In the genomic region with DNA sequence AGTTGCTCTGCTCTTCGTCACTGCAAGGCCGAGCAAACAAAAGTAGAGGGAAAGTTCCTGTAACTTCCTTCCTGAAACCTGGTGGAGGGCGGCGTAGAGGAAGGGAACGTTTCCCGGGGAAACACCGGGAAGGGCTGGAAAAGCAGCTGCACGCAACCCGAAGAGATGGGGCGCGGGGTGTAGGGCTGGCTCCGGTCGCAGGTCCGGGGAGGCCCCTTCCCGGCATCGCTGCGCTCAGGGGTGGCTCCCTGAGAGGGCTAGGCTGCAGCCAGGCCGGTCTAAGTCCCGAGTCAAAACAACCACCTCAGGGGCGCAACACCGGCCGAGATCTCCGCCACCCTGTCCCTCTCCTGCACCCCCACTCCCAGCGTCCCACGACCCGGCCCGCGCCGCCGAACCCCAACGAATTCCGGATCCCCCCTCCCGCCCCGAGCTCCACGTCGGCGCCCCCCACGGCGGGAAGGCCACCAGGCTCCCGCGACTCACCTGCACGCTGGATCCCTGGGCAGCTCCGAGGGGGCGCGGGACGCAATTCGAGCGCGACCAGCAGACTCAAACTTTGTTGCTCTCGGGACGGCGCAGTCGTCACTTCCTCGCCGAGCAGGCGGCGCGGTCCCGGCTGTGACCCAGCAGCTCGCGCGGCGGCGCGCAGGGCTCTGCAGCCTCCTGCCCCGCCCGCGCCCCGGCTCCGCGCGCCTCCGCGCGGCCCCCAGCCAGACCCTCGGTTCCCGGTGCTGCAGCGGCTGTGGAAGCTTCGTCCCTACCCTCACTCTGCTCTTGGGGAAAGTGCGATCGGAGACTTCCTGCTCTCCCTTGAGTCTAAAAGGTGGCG, we compare ENCODE assay signal across 7 mouse cellular contexts. TPM values are rescaled to one million over a fixed set of nuclear protein-coding genes. Genes with fewer than 3 reads are reported as not detected.
DNase-seq lines count a peak whose midpoint lies in the region; ATAC-seq and TF ChIP-seq lines count a peak whose summit lies in the region.

TSS of gene Elmsan1 (minus strand) at position 593 of the 832 bp plus-strand sequence.

- TF ChIP-seq CTCF in intestine, postnatal 0 days (IDR thresholded peaks at IDR 0.05; ENCODE audit: low read depth), result no peak
- no peak for TF ChIP-seq CTCF in small intestine, adult 2 months (IDR thresholded peaks at IDR 0.05; ENCODE audit: extremely low read depth, insufficient read length, insufficient replicate concordance, low read depth, low read length)

- WGBS in intestine, postnatal 0 days, result under 1% methylated on average over 72 of the region's 82 CpGs
- under 1% methylated on average over 59 of the region's 82 CpGs for WGBS in limb, embryonic 11.5 days
- whole genome bisulfite sequencing in midbrain, embryonic 11.5 days, result under 1% methylated on average over 80 of the region's 82 CpGs
- under 1% methylated on average over 82 of the region's 82 CpGs for WGBS in small intestine, adult 2 months

- H3K27ac ChIP-seq in intestine, postnatal 0 days (ENCODE audit: low read depth, low read length), result peak within 1 kb of the TSS; percentile 98
- peak within 1 kb of the TSS; percentile 80 for H3K27ac ChIP-seq in limb, embryonic 11.5 days (replicated peaks; ENCODE audit: low read depth, low read length)
- peak within 1 kb of the TSS; percentile 2; the same call in 1 of the 2 replicates for H3K27ac ChIP-seq in midbrain, embryonic 11.5 days (ENCODE audit: low read depth, low read length)
- H3K27ac ChIP-seq in small intestine, adult 2 months (ENCODE audit: insufficient read depth, low read depth, low read length), result peak within 1 kb of the TSS; percentile 84

- peak within 1 kb of the TSS; percentile 89 for H3K4me2 ChIP-seq in intestine, postnatal 0 days (replicated peaks; ENCODE audit: low read depth)
- peak within 1 kb of the TSS; percentile 77 for H3K4me2 ChIP-seq in limb, embryonic 11.5 days (ENCODE audit: low read depth, severe bottlenecking)
- peak within 1 kb of the TSS; percentile 90 for H3K4me2 ChIP-seq in midbrain, embryonic 11.5 days

- no peaks in the 10 kb centered on the region for H3K9me3 ChIP-seq in intestine, postnatal 0 days (ENCODE audit: control insufficient read depth)
- no peaks in the 10 kb centered on the region for H3K9me3 ChIP-seq in limb, embryonic 11.5 days (ENCODE audit: control insufficient read depth, low read length)
- H3K9me3 ChIP-seq in midbrain, embryonic 11.5 days (ENCODE audit: control insufficient read depth, low read length), result no peaks in the 10 kb centered on the region

- peak within 1 kb of the TSS; percentile 85 for H3K4me3 ChIP-seq in intestine, postnatal 0 days (ENCODE audit: low read depth, low read length)
- peak within 1 kb of the TSS; percentile 75 for H3K4me3 ChIP-seq in limb, embryonic 11.5 days (ENCODE audit: low read depth, low read length)
- H3K4me3 ChIP-seq in midbrain, embryonic 11.5 days (ENCODE audit: low read depth, low read length), result peak within 1 kb of the TSS; percentile 86
- peak within 1 kb of the TSS; percentile 93 for H3K4me3 ChIP-seq in small intestine, adult 2 months (ENCODE audit: low read depth, low read length)

- DNase-seq in adrenal gland, adult 8-10 months, result peak; percentile 64
- peak; percentile 81 for DNase-seq in embryo, embryonic 9.5 days (ENCODE audit: extremely low spot score)
- peak; percentile 99 for DNase-seq in heart, adult 11 months
- DNase-seq in limb, embryonic 11.5 days (ENCODE audit: low spot score), result peak; percentile 87
- DNase-seq in midbrain, embryonic 11.5 days (ENCODE audit: low spot score, missing footprints), result peak; percentile 97

- TF ChIP-seq POLR2A in small intestine, adult 2 months (IDR thresholded peaks at IDR 0.05; ENCODE audit: low read depth, low read length), result 0 out of 2 replicates have a peak, but pooled peaks have one; percentile 6

- H3K9ac ChIP-seq in intestine, postnatal 0 days (ENCODE audit: low read depth, low read length), result peak within 1 kb of the TSS; percentile 97
- peak within 1 kb of the TSS; percentile 85 for H3K9ac ChIP-seq in limb, embryonic 11.5 days (ENCODE audit: low read length)
- peak within 1 kb of the TSS; percentile 89 for H3K9ac ChIP-seq in midbrain, embryonic 11.5 days (ENCODE audit: low read length)

- H3K27me3 ChIP-seq in intestine, postnatal 0 days (replicated peaks; ENCODE audit: control insufficient read depth, insufficient read depth, low read length), result no peaks in the 10 kb centered on the region
- no peaks in the 10 kb centered on the region for H3K27me3 ChIP-seq in limb, embryonic 11.5 days (ENCODE audit: control insufficient read depth, insufficient read depth, low read length)
- H3K27me3 ChIP-seq in midbrain, embryonic 11.5 days (ENCODE audit: control insufficient read depth, insufficient read depth, low read length), result peaks cover 7% of the 10 kb centered on the region; the same call in 1 of the 2 replicates
- H3K27me3 ChIP-seq in small intestine, adult 2 months (ENCODE audit: control insufficient read depth, insufficient read depth, low read length), result no peaks in the 10 kb centered on the region

- peak; percentile 69 for ATAC-seq in intestine, postnatal 0 days
- ATAC-seq in limb, embryonic 11.5 days (ENCODE audit: insufficient number of reproducible peaks, low FRiP score, low TSS enrichment, low read depth), result peak; percentile 78
- ATAC-seq in midbrain, embryonic 11.5 days (ENCODE audit: low FRiP score), result peak; percentile 85

- peaks cover 18% of the 10 kb centered on the region for H3K4me1 ChIP-seq in intestine, postnatal 0 days (replicated peaks; ENCODE audit: control insufficient read depth, insufficient read depth, low read length)
- peaks cover 28% of the 10 kb centered on the region for H3K4me1 ChIP-seq in limb, embryonic 11.5 days (ENCODE audit: control insufficient read depth, insufficient read depth, low read length)
- H3K4me1 ChIP-seq in midbrain, embryonic 11.5 days (ENCODE audit: control insufficient read depth, insufficient read depth, low read length), result peaks cover 31% of the 10 kb centered on the region
- H3K4me1 ChIP-seq in small intestine, adult 2 months (ENCODE audit: control insufficient read depth, insufficient read depth, insufficient read length, low read length), result peaks cover 27% of the 10 kb centered on the region

- peaks cover 9% of the 10 kb centered on the region; the same call in 1 of the 2 replicates for H3K36me3 ChIP-seq in intestine, postnatal 0 days (ENCODE audit: control insufficient read depth, insufficient read depth)
- no peaks in the 10 kb centered on the region for H3K36me3 ChIP-seq in limb, embryonic 11.5 days (ENCODE audit: control insufficient read depth, insufficient read depth, low read length)
- no peaks in the 10 kb centered on the region for H3K36me3 ChIP-seq in midbrain, embryonic 11.5 days (ENCODE audit: control insufficient read depth, insufficient read depth, low read length)
- peaks cover 9% of the 10 kb centered on the region for H3K36me3 ChIP-seq in small intestine, adult 2 months (ENCODE audit: control insufficient read depth, insufficient read depth, low read length)

RNA-seq across cellular contexts. Expression of gene Elmsan1, which starts in this region (rescaled TPM):
- total RNA-seq in adrenal gland, adult 8-10 months (2022), result 10 to 100 TPM; 21.2 to 31.2 (median 27.3) TPM
- polyA plus RNA-seq in intestine, postnatal 0 days (2015; fragmentation: Nextera tagmentation; extraction: Ambion mirVana), result 4.4 and 4.9 TPM in 2 replicates
- 6.1 and 6.6 TPM in 2 replicates for polyA plus RNA-seq in limb, embryonic 11.5 days (2014; fragmentation: Nextera tagmentation; extraction: Ambion mirVana)
- 3.4 and 3.9 TPM in 2 replicates for polyA plus RNA-seq in midbrain, embryonic 11.5 days (2014; fragmentation: Nextera tagmentation; extraction: Ambion mirVana)
- 8.9 and 25.9 TPM in 2 replicates for polyA plus RNA-seq in small intestine, adult 2 months (2012; rRNA removed)

Comparison
In these comparisons a context has a peak if more than half of its experiments do, and no peak if none do; other contexts are left out.
1. Peak in every context shown above with its lines: DNase-seq, ATAC-seq, H3K4me3 ChIP-seq and H3K27ac ChIP-seq.
2. H3K27ac ChIP-seq: peak in every context shown above with its lines; median percentile 98 in intestine, postnatal 0 days; 84 in small intestine, adult 2 months; 80 in limb, embryonic 11.5 days; 2 in midbrain, embryonic 11.5 days.